Mouse (Mus musculus) liver, embryonic 14.5 days (tissue): Measurements from ENCODE around the gene Gm45713. TPM values are rescaled to one million over a fixed set of nuclear protein-coding genes. Genes with fewer than 3 reads are reported as not detected.

Source experiments
- ATAC-seq: fragments of 200-750 bp; cut with Nextera tagmentation; 2 replicates; pipeline ENCODE4 v1.8.0; 2017; ENCODE audit warnings: moderate number of reproducible peaks, mild to moderate bottlenecking, moderate library complexity; ENCODE audit not compliant: insufficient read depth
- DNase-seq, 3 experiments: peaks; one replicate each; pipeline ENCODE4 v3.0.0-alpha.2; 2012 to 2013; ENCODE audit warnings: low read depth in 3 of 3, low spot score in 3 of 3
- H3K27ac ChIP-seq: fragments of 300-500 bp; sonication (generic); 2 replicates; pipeline ENCODE4 v1.5.1; 2014; ENCODE audit warnings: moderate library complexity, mild to moderate bottlenecking, control low read depth, inconsistent platforms
- H3K27me3 ChIP-seq: fragments of 300-500 bp; sonication (generic); 2 replicates; pipeline ENCODE4 v1.6.1; 2014; ENCODE audit warnings: mild to moderate bottlenecking, low read length, moderate library complexity; ENCODE audit not compliant: control insufficient read depth, insufficient read depth
- H3K36me3 ChIP-seq: fragments of 300-500 bp; sonication (generic); replicated peaks from 2 replicates; pipeline ENCODE4 v1.6.1; 2014; ENCODE audit warnings: low read depth; ENCODE audit not compliant: control insufficient read depth, insufficient read depth
- H3K4me1 ChIP-seq, 2 experiments: fragments of 200-500 bp in 1 of 2; fragments of 300-500 bp in 1 of 2; sonication (generic) in 1 of 2; replicated peaks; 2 replicates each; pipeline ENCODE4 v1.6.1; 2012 to 2014; ENCODE audit warnings: antibody characterized with exemption in 1 of 2, inconsistent platforms in 1 of 2, low read length in 1 of 2; ENCODE audit not compliant: control insufficient read depth in 2 of 2, insufficient read depth in 2 of 2
- H3K4me2 ChIP-seq: fragments of 300-500 bp; sonication (generic); 2 replicates; pipeline ENCODE4 v1.6.1; 2014; ENCODE audit warnings: low read depth, mild to moderate bottlenecking, control low read depth, moderate library complexity
- H3K4me3 ChIP-seq, 2 experiments: fragments of 200-500 bp in 1 of 2; fragments of 300-500 bp in 1 of 2; sonication (generic) in 1 of 2; 2 replicates each; pipeline ENCODE4 v1.5.1; 2012 to 2014; ENCODE audit warnings: low read depth in 2 of 2, low read length in 2 of 2, mild to moderate bottlenecking in 2 of 2, control low read depth in 1 of 2, inconsistent platforms in 1 of 2, moderate library complexity in 1 of 2; ENCODE audit not compliant: insufficient read depth in 1 of 2
- H3K9ac ChIP-seq: fragments of 300-500 bp; sonication (generic); replicated peaks from 2 replicates; pipeline ENCODE4 v1.6.1; 2014; ENCODE audit warnings: mild to moderate bottlenecking, control low read depth, moderate library complexity
- H3K9me3 ChIP-seq: fragments of 300-500 bp; sonication (generic); 2 replicates; pipeline ENCODE4 v1.6.1; 2016; ENCODE audit warnings: low read length, mixed read lengths; ENCODE audit not compliant: control insufficient read depth
- CTCF ChIP-seq: IDR thresholded peaks from 2 replicates; pipeline ENCODE4 v1.5.1; 2016; ENCODE audit warnings: antibody characterized with exemption, low read depth, control low read depth
- EP300 ChIP-seq: IDR thresholded peaks from 2 replicates; pipeline ENCODE4 v1.6.1; 2016; ENCODE audit warnings: antibody characterized with exemption, low read depth
- WGBS: fragments of 180-500 bp; shearing (Covaris S2); extraction: QIAGEN DNeasy Blood & Tissue Kit; methylation state at CpG from one replicate; pipeline ENCODE4 v1.1.7; 2014; ENCODE audit not compliant: insufficient replicate concordance; 5-methylcytosine and 5-hydroxymethylcytosine counted together
- polyA plus RNA-seq, 2 experiments: library from polyadenylated mRNA; depleted of rRNA in 1 of 2; stranded (reverse) in 1 of 2; unstranded in 1 of 2; fragments of >200 nt; fragmentation: Nextera tagmentation in 1 of 2; extraction: Ambion mirVana in 1 of 2; gene quantifications; 2 replicates each; pipeline versions ENCODE4 v1.2.1 to v1.2.3; 2012 to 2014

The Gm45713 gene
- polyA plus RNA-seq, 2 experiments = 0.63 TPM; not detected in 1

- Histone ChIP-seq H3K4me3 (no peak overlapping the region), H3K27me3 (no peaks in the 10 kb centered on the region), H3K9ac (no peak overlapping the region), H3K4me1 (peaks cover 10 to 11% of the 10 kb centered on the region in 2 experiments; a peak in 3 of 4 replicates), H3K4me2 (no peak overlapping the region), H3K9me3 (no peaks in the 10 kb centered on the region), H3K27ac (no peak overlapping the region), H3K36me3 (no peaks in the 10 kb centered on the region)
- 70% methylated on average over 11 of the region's 11 CpGs for WGBS
- no peak for TF ChIP-seq CTCF
- no peak for TF ChIP-seq EP300
- DNase-seq = no peak
- no peak for ATAC-seq
Observed at GRCm38 (mm10) chr7:45151303-45151702, 15.3 kb upstream of the Gm45713 start.

GRCm38 (mm10) chr7:45150321-45150720, 14.3 kb upstream of the Gm45713 start:
- Histone ChIP-seq H3K9ac (no peak overlapping the region), H3K4me2 (no peak overlapping the region), H3K36me3 (no peaks in the 10 kb centered on the region), H3K27ac (no peak overlapping the region), H3K9me3 (no peaks in the 10 kb centered on the region), H3K27me3 (no peaks in the 10 kb centered on the region), H3K4me3 (no peak overlapping the region), H3K4me1 (peaks cover 10 to 11% of the 10 kb centered on the region in 2 experiments; a peak in 3 of 4 replicates)
- WGBS = 70% methylated on average over 4 of the region's 4 CpGs
- DNase-seq = no peak
- TF ChIP-seq CTCF (no peak), EP300 (no peak)
- no peak for ATAC-seq

- no peak for TF ChIP-seq EP300
- no peak for TF ChIP-seq CTCF
- no peaks in the 10 kb centered on the region for H3K36me3 ChIP-seq
- no peak overlapping the region for H3K9ac ChIP-seq
- no peak overlapping the region for H3K4me3 ChIP-seq
- no peaks in the 10 kb centered on the region for H3K9me3 ChIP-seq
- no peaks in the 10 kb centered on the region for H3K27me3 ChIP-seq
- no peak for DNase-seq
- H3K4me1 ChIP-seq = peaks cover 6 to 11% of the 10 kb centered on the region in 2 experiments; a peak in 3 of 4 replicates
- no peak for ATAC-seq
- no peak overlapping the region for H3K27ac ChIP-seq
- 79% methylated on average over 6 of the region's 6 CpGs for WGBS
- H3K4me2 ChIP-seq = no peak overlapping the region
Observed at GRCm38 (mm10) chr7:45149545-45149944, 13.5 kb upstream of the Gm45713 start.

DNA sequence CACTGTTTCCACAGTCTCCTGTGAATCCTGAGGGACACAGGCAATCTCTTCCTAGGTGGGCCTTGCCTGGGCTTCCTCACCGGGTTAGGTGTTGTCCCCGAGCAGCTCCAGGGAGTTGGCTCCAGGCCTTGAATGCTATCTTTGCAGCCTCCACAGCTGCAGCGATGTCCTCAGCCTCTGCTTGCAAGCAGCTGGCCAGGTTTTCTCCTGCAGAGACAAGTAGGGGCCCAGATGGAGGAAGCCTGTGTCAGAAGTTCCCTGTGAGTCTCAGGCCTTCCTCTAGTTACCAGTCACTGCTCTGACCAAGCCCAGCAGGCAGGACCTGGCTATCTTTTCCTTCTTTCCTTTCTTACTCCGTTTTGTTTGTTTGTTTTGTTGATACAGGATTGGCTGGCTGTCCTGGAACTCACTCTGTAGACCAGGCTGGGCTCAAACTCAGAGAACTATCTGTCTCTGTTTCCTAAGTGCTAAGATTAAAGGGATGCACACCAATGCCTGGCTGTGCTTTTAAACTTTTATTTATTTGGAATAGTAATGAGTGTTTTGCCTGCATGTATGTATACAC, 12.6 kb upstream of the Gm45713 start:
- H3K9ac ChIP-seq = no peak overlapping the region

DNA sequence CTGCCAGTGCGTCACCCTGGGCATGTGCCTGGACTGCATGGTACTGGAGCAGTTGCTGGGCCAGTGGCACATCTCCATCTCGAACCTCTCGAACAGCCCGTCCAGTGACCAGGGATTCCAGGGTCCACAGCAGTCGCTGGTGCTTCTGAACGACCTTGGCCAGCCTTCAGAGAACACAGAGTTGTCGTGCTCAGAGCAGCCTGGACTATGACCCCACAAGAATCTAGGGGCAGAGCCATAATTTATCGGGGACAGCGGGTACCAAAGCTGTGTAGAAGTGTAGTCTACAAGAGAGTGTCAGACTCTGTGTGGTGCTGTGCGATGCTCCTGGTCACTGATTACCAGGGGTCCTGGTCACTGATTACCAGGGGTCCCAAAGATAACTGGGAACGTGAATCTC, 11.9 kb upstream of the Gm45713 start:
- ATAC-seq = no peak
- H3K27me3 ChIP-seq = no peaks in the 10 kb centered on the region
- no peaks in the 10 kb centered on the region for H3K36me3 ChIP-seq
- WGBS = 81% methylated on average over 11 of the region's 11 CpGs
- H3K9me3 ChIP-seq = no peaks in the 10 kb centered on the region
- no peak overlapping the region for H3K4me2 ChIP-seq
- H3K9ac ChIP-seq = no peak overlapping the region
- H3K4me3 ChIP-seq = no peak overlapping the region
- DNase-seq = no peak
- TF ChIP-seq EP300 (no peak), CTCF (no peak)
- peaks cover 0 to 7% of the 10 kb centered on the region in 2 experiments; a peak in 1 of 4 replicates for H3K4me1 ChIP-seq
- H3K27ac ChIP-seq = no peak overlapping the region

More for the DNA sequence above, 12.6 kb upstream of the Gm45713 start:
- Histone ChIP-seq H3K9me3 (no peaks in the 10 kb centered on the region), H3K27ac (no peak overlapping the region), H3K36me3 (no peaks in the 10 kb centered on the region), H3K4me3 (no peak overlapping the region), H3K4me1 (peaks cover 5 to 10% of the 10 kb centered on the region in 2 experiments; a peak in 3 of 4 replicates), H3K27me3 (no peaks in the 10 kb centered on the region), H3K4me2 (no peak overlapping the region)
- DNase-seq = no peak
- 60% methylated on average over 4 of the region's 4 CpGs for WGBS
- TF ChIP-seq CTCF = no peak
- TF ChIP-seq EP300 = no peak
- no peak for ATAC-seq
